In the genomic region with DNA sequence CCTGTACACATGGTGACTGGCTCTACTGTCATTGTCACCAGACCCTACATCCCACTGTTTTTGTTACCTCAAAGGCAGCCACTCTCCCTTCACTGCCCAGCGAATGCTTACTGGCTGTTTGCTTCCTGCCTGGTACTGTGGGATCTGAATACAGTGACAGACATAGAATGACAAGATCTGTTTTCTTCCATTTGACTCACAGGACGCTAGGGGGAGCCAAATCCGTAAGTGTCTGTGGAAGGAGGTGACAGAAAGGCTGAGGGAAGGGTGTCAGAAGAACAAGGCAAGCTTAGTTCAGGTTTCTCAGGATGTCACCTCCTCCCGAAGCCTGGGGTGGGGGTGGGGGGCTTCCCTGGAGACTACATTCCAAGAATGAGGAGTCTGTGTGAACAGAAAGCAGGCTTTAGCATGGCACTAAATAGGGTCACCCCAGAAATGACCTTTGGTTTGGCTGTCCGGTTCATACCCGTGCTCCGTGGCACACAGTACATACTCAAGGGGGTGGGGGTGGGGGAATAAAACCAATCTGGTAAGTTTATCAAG, we compare ENCODE assay signal across 8 mouse cellular contexts. TPM values are rescaled to one million over a fixed set of nuclear protein-coding genes. Genes with fewer than 3 reads are reported as not detected.
DNase-seq lines count a peak whose midpoint lies in the region; ATAC-seq lines count a peak whose summit lies in the region.

No protein-coding gene starts in this region.

- H3K9me3 ChIP-seq in intestine, embryonic 15.5 days = no peaks in the 10 kb centered on the region

- no peak overlapping the region for H3K27ac ChIP-seq in intestine, embryonic 15.5 days

- no peak overlapping the region for H3K4me3 ChIP-seq in intestine, embryonic 15.5 days (replicated peaks)

- H3K9ac ChIP-seq in intestine, embryonic 15.5 days = no peak overlapping the region

- DNase-seq in 416B (ENCODE audit: low read depth) = peak; percentile 71
- peak; percentile 69 to 88 for DNase-seq in adrenal gland, adult (ENCODE audit: inconsistent age in 2 of 2, low spot score in 1 of 2)
- peak; percentile 92 for DNase-seq in embryo, embryonic 10 days (ENCODE audit: low spot score)
- peak; percentile 68 for DNase-seq in gastrocnemius, postnatal 14 days
- peak; percentile 81 to 85 for DNase-seq in left cerebral cortex, postnatal 25 days (ENCODE audit: low spot score in 2 of 2)
- peak; percentile 82 for DNase-seq in mesoderm, embryonic 11.5 days (ENCODE audit: low read depth, low spot score)
- peak; percentile 80 for DNase-seq in right cerebral cortex, postnatal 4 days

- intact Hi-C loops in gastrocnemius, postnatal 14 days (cut with DNase I; ENCODE audit: low total_unique reads) = loop anchor here (5.0 to 10.0 kb wide), 3 partner anchors 111 to 324 kb away; no protein-coding TSS in a partner anchor
- intact Hi-C loops in left cerebral cortex, postnatal 25 days (cut with DNase I) = loop anchor here (2.0 to 10.0 kb wide), 9 partner anchors 94 to 968 kb away; a partner anchor contains a TSS

- H3K36me3 ChIP-seq in intestine, embryonic 15.5 days = no peaks in the 10 kb centered on the region

- 11% methylated on average over 7 of the region's 7 CpGs for WGBS in intestine, embryonic 15.5 days

- H3K27me3 ChIP-seq in intestine, embryonic 15.5 days (replicated peaks) = no peaks in the 10 kb centered on the region

- H3K4me2 ChIP-seq in intestine, embryonic 15.5 days (replicated peaks) = peak overlapping the region; percentile 30; the same call in 1 of the 2 replicates

- H3K4me1 ChIP-seq in intestine, embryonic 15.5 days (replicated peaks) = no peaks in the 10 kb centered on the region

- peak; percentile 71 for ATAC-seq in intestine, embryonic 15.5 days

RNA-seq across cellular contexts. Expression of a gene that starts 43.6 kb away (rescaled TPM):
- total RNA-seq in gastrocnemius, postnatal 14 days (2021) = 100 to 1,000 TPM; 130 to 144 TPM
- polyA plus RNA-seq in intestine, embryonic 15.5 days (2015; fragmentation: Nextera tagmentation; extraction: Ambion mirVana) = 23.2 TPM in 2 replicates
- 1 to 10 TPM; 3.6 to 4.3 TPM for total RNA-seq in left cerebral cortex, postnatal 25 days (2021)

Comparison
In these comparisons a context has a peak if more than half of its experiments do, and no peak if none do; other contexts are left out.
1. RNA of a gene that starts 43.6 kb away (total RNA-seq): 130 to 144 TPM in gastrocnemius, postnatal 14 days; 3.6 to 4.3 TPM in left cerebral cortex, postnatal 25 days; every median in the first group is over 10 times any median in the second.
2. Peak in every context shown above with its lines, with median percentiles within 50 percentile points of each other: DNase-seq.